Mouse (Mus musculus) C2C12 (cell line): Measurements from ENCODE around the gene Snx29.

Experiments used
- CTCF ChIP-seq: IDR thresholded peaks from one replicate; pipeline ENCODE4 v1.5.1; 2011; ENCODE audit not compliant: control insufficient read depth, insufficient read depth, insufficient read length
- FOSL1 ChIP-seq: IDR thresholded peaks from one replicate; pipeline ENCODE4 v1.8.0; 2011; ENCODE audit warnings: mild to moderate bottlenecking, low read length; ENCODE audit not compliant: poor library complexity, insufficient read depth, severe bottlenecking
- MAX ChIP-seq: IDR thresholded peaks from one replicate; pipeline ENCODE4 v1.6.1; 2011; ENCODE audit warnings: mild to moderate bottlenecking, control low read depth
- MYOD1 ChIP-seq: IDR thresholded peaks from one replicate; pipeline ENCODE4 v1.6.1; 2011; ENCODE audit warnings: low read depth; ENCODE audit not compliant: control insufficient read depth, insufficient read length
- USF1 ChIP-seq: IDR thresholded peaks from one replicate; pipeline ENCODE4 v1.6.1; 2011; ENCODE audit warnings: low read depth, mild to moderate bottlenecking, control low read depth, moderate library complexity

DNA sequence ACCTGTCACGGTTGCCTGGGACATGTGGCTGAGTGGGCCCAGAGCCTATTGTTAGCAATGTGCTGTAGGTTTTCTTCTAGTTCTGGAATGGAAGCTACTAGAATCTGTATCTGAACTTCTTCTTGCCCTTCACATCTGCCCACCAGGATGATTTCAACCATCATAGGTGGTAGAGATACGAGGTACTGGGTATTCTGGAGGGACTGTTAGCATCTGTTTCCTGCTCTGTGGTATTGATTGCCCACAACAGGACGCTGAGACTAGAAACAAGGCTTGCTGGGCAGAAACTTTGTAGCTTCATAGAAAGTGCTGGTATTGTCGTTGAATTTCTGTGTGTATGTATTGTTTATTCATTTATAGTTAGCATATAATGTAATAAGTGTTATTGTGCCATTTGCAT, 118.9 kb downstream of the Snx29 start:
- TF ChIP-seq CTCF (no peak), USF1 (no peak), MAX (no peak), MYOD1 (no peak), FOSL1 (no peak)
